Mouse (Mus musculus): Measurements from ENCODE around the gene Gm42791. TPM values are rescaled to one million over a fixed set of nuclear protein-coding genes. Genes with fewer than 3 reads are reported as not detected.
A peak's percentile ranks its signal among the peaks of the same experiment; 100 is the strongest.

The Gm42791 gene
- polyA plus RNA-seq, 1 experiment from 2014 or later, result 2.2 TPM

GRCm38 (mm10) chr5:148934457-148934856, 60.5 kb downstream of the Gm42791 start:
- Histone ChIP-seq H3K9ac (ENCODE audit: low read length) (no peak overlapping the region), H3K9me3 (replicated peaks; ENCODE audit: control insufficient read depth, low read length) (peaks cover 7% of the 10 kb centered on the region; the same call in 1 of the 2 replicates), H3K4me2 (ENCODE audit: low read depth, low read length) (no peak overlapping the region), H3K27me3 (ENCODE audit: control insufficient read depth, insufficient read depth, low read length) (no peaks in the 10 kb centered on the region), H3K4me3 (replicated peaks; ENCODE audit: low read length) (no peak overlapping the region), H3K36me3 (ENCODE audit: control insufficient read depth, insufficient read depth, low read length) (no peaks in the 10 kb centered on the region), H3K27ac (ENCODE audit: low read length) (no peak overlapping the region), H3K4me1 (ENCODE audit: control insufficient read depth, insufficient read depth, low read length) (peaks cover 3% of the 10 kb centered on the region; the same call in 1 of the 2 replicates)
- WGBS, result 34% methylated on average over 6 of the region's 6 CpGs
- no peak for ATAC-seq (ENCODE audit: insufficient read depth, low FRiP score)

- Histone ChIP-seq H3K9ac (ENCODE audit: low read length) (no peak overlapping the region), H3K9me3 (replicated peaks; ENCODE audit: control insufficient read depth, low read length) (peaks cover 7% of the 10 kb centered on the region; the same call in 1 of the 2 replicates), H3K4me2 (ENCODE audit: low read depth, low read length) (no peak overlapping the region), H3K36me3 (ENCODE audit: control insufficient read depth, insufficient read depth, low read length) (no peaks in the 10 kb centered on the region), H3K27me3 (ENCODE audit: control insufficient read depth, insufficient read depth, low read length) (no peaks in the 10 kb centered on the region), H3K4me3 (replicated peaks; ENCODE audit: low read length) (no peak overlapping the region), H3K4me1 (ENCODE audit: control insufficient read depth, insufficient read depth, low read length) (peaks cover 8% of the 10 kb centered on the region; the same call in 1 of the 2 replicates), H3K27ac (ENCODE audit: low read length) (no peak overlapping the region)
- ATAC-seq (ENCODE audit: insufficient read depth, low FRiP score), result no peak
- WGBS, result 45% methylated on average over 8 of the region's 8 CpGs
Observed at GRCm38 (mm10) chr5:148933767-148934166, 61.2 kb downstream of the Gm42791 start.

GRCm38 (mm10) chr5:148931301-148931700, 63.6 kb downstream of the Gm42791 start:
- Histone ChIP-seq H3K27me3 (ENCODE audit: control insufficient read depth, insufficient read depth, low read length) (no peaks in the 10 kb centered on the region), H3K4me3 (replicated peaks; ENCODE audit: low read length) (no peak overlapping the region), H3K9me3 (replicated peaks; ENCODE audit: control insufficient read depth, low read length) (peaks cover 6% of the 10 kb centered on the region; the same call in 1 of the 2 replicates), H3K9ac (ENCODE audit: low read length) (0 out of 2 replicates have a peak overlapping the region, but pooled peaks have one; percentile 10), H3K27ac (ENCODE audit: low read length) (peak overlapping the region; percentile 76), H3K4me1 (ENCODE audit: control insufficient read depth, insufficient read depth, low read length) (peaks cover 8% of the 10 kb centered on the region; the same call in 1 of the 2 replicates), H3K36me3 (ENCODE audit: control insufficient read depth, insufficient read depth, low read length) (no peaks in the 10 kb centered on the region), H3K4me2 (ENCODE audit: low read depth, low read length) (no peak overlapping the region)
- 77% methylated on average over 1 of the region's 1 CpGs for WGBS
- no peak for ATAC-seq (ENCODE audit: insufficient read depth, low FRiP score)

- Histone ChIP-seq H3K27me3 (ENCODE audit: control insufficient read depth, insufficient read depth, low read length) (no peaks in the 10 kb centered on the region), H3K36me3 (ENCODE audit: control insufficient read depth, insufficient read depth, low read length) (no peaks in the 10 kb centered on the region), H3K9ac (ENCODE audit: low read length) (peak within 1 kb of the TSS; percentile 91), H3K4me3 (replicated peaks; ENCODE audit: low read length) (peak within 1 kb of the TSS; percentile 85), H3K4me1 (ENCODE audit: control insufficient read depth, insufficient read depth, low read length) (peaks cover 14% of the 10 kb centered on the region; the same call in 1 of the 2 replicates), H3K4me2 (ENCODE audit: low read depth, low read length) (peak within 1 kb of the TSS; percentile 79), H3K27ac (ENCODE audit: low read length) (peak within 1 kb of the TSS; percentile 91), H3K9me3 (replicated peaks; ENCODE audit: control insufficient read depth, low read length) (no peaks in the 10 kb centered on the region)
- 3% methylated on average over 16 of the region's 16 CpGs for WGBS
- no peak for ATAC-seq (ENCODE audit: insufficient read depth, low FRiP score)
Observed at GRCm38 (mm10) chr5:148929116-148929449, 65.9 kb downstream of the Gm42791 start, which contains the start of gene Katnal1. Gene Katnal1 (minus strand): TSS chr5:148929320.

- ATAC-seq (ENCODE audit: insufficient read depth, low FRiP score), result peak; percentile 97
- Histone ChIP-seq H3K36me3 (ENCODE audit: control insufficient read depth, insufficient read depth, low read length) (no peaks in the 10 kb centered on the region), H3K4me3 (replicated peaks; ENCODE audit: low read length) (peak overlapping the region; percentile 85), H3K9ac (ENCODE audit: low read length) (peak overlapping the region; percentile 91), H3K4me2 (ENCODE audit: low read depth, low read length) (peak overlapping the region; percentile 79), H3K27me3 (ENCODE audit: control insufficient read depth, insufficient read depth, low read length) (no peaks in the 10 kb centered on the region), H3K27ac (ENCODE audit: low read length) (peak overlapping the region; percentile 91), H3K4me1 (ENCODE audit: control insufficient read depth, insufficient read depth, low read length) (peaks cover 14% of the 10 kb centered on the region; the same call in 1 of the 2 replicates), H3K9me3 (replicated peaks; ENCODE audit: control insufficient read depth, low read length) (no peaks in the 10 kb centered on the region)
- WGBS, result under 1% methylated on average over 69 of the region's 69 CpGs
Observed at GRCm38 (mm10) chr5:148928382-148929115, 66.4 kb downstream of the Gm42791 start.

GRCm38 (mm10) chr5:148927717-148928223, 67.2 kb downstream of the Gm42791 start:
- H3K27ac ChIP-seq (ENCODE audit: low read length), result no peak overlapping the region
- peaks cover 14% of the 10 kb centered on the region; the same call in 1 of the 2 replicates for H3K4me1 ChIP-seq (ENCODE audit: control insufficient read depth, insufficient read depth, low read length)
- H3K9me3 ChIP-seq (replicated peaks; ENCODE audit: control insufficient read depth, low read length), result no peaks in the 10 kb centered on the region
- H3K4me2 ChIP-seq (ENCODE audit: low read depth, low read length), result peak overlapping the region; percentile 60
- WGBS, result 41% methylated on average over 5 of the region's 5 CpGs
- no peaks in the 10 kb centered on the region for H3K27me3 ChIP-seq (ENCODE audit: control insufficient read depth, insufficient read depth, low read length)
- H3K36me3 ChIP-seq (ENCODE audit: control insufficient read depth, insufficient read depth, low read length), result no peaks in the 10 kb centered on the region
- no peak overlapping the region; the same call in 1 of the 2 replicates for H3K9ac ChIP-seq (ENCODE audit: low read length)
- no peak for ATAC-seq (ENCODE audit: insufficient read depth, low FRiP score)
- peak overlapping the region; percentile 85 for H3K4me3 ChIP-seq (replicated peaks; ENCODE audit: low read length)

DNA sequence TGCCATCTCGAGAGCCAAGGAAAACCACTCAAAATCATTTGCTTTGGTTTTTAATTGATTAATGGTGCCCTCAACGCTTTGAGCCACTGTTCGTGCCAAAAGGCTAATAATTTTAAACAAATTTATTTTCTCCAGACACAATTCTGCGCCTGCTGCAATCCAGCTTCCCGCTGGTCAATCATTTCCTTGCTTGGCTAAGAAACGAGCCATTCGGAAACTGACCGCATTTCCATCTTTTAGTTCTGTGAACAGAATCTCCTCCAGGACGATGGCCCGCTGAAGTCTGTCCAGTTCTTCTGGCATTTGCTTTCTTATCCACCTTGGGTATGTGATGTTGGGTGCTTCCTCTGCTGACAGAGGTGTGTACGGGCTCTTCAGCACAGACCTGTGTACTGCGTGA, 70.4 kb downstream of the Gm42791 start:
- no peaks in the 10 kb centered on the region for H3K27me3 ChIP-seq (ENCODE audit: control insufficient read depth, insufficient read depth, low read length)
- H3K9ac ChIP-seq (ENCODE audit: low read length), result no peak overlapping the region; the same call in 1 of the 2 replicates
- no peak overlapping the region for H3K4me2 ChIP-seq (ENCODE audit: low read depth, low read length)
- H3K27ac ChIP-seq (ENCODE audit: low read length), result no peak overlapping the region
- no peak overlapping the region for H3K4me3 ChIP-seq (replicated peaks; ENCODE audit: low read length)
- no peak for ATAC-seq (ENCODE audit: insufficient read depth, low FRiP score)
- no peaks in the 10 kb centered on the region for H3K9me3 ChIP-seq (replicated peaks; ENCODE audit: control insufficient read depth, low read length)
- no peaks in the 10 kb centered on the region for H3K36me3 ChIP-seq (ENCODE audit: control insufficient read depth, insufficient read depth, low read length)
- 65% methylated on average over 12 of the region's 12 CpGs for WGBS
- peaks cover 11% of the 10 kb centered on the region; the same call in 1 of the 2 replicates for H3K4me1 ChIP-seq (ENCODE audit: control insufficient read depth, insufficient read depth, low read length)

DNA sequence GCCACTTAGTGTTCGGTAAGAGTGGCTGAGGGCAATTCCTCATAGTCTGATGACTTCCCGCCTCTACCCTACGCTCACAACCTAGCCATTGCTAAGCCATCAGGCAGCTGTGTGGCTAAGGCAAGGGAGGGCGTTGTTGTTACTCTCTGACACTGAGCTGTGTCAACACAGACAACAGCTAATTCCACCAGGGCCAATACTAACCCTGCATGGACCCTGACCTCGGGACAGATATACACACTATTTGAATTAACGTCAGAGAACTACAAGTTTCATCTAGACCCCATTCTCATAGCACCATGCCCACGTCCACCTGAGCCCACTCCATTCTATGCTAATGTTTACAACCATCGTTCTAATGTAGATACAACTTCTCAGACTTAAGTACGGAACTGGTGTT, 70.9 kb downstream of the Gm42791 start:
- no peak overlapping the region for H3K4me2 ChIP-seq (ENCODE audit: low read depth, low read length)
- peaks cover 7% of the 10 kb centered on the region; the same call in 1 of the 2 replicates for H3K4me1 ChIP-seq (ENCODE audit: control insufficient read depth, insufficient read depth, low read length)
- WGBS, result 62% methylated on average over 9 of the region's 9 CpGs
- no peak for ATAC-seq (ENCODE audit: insufficient read depth, low FRiP score)
- H3K9me3 ChIP-seq (replicated peaks; ENCODE audit: control insufficient read depth, low read length), result no peaks in the 10 kb centered on the region
- H3K36me3 ChIP-seq (ENCODE audit: control insufficient read depth, insufficient read depth, low read length), result no peaks in the 10 kb centered on the region
- no peak overlapping the region for H3K27ac ChIP-seq (ENCODE audit: low read length)
- H3K9ac ChIP-seq (ENCODE audit: low read length), result no peak overlapping the region
- no peaks in the 10 kb centered on the region for H3K27me3 ChIP-seq (ENCODE audit: control insufficient read depth, insufficient read depth, low read length)
- H3K4me3 ChIP-seq (replicated peaks; ENCODE audit: low read length), result no peak overlapping the region

DNA sequence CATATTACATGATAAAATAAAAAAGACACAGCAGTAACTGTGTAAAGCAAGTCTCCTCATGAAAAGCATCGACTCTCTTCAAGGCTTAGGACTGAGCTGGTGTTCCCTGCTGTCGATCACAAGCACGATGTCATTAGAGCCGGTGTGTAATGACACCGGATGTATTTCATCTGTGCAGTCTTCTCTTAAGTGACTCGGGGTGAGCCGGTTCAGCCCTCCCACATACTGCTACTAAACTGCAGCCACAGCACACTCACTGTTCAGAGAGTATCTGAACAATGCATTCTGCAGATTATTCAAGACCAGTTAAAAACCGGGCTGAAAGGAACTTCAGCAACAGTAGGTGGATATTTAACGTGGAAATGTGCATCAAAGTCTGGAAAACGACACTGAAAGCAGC, 71.5 kb downstream of the Gm42791 start:
- 61% methylated on average over 10 of the region's 10 CpGs for WGBS
- ATAC-seq (ENCODE audit: insufficient read depth, low FRiP score), result no peak

More for the DNA sequence above, 71.5 kb downstream of the Gm42791 start:
- Histone ChIP-seq H3K4me2 (ENCODE audit: low read depth, low read length) (no peak overlapping the region), H3K36me3 (ENCODE audit: control insufficient read depth, insufficient read depth, low read length) (peaks cover 2% of the 10 kb centered on the region; the same call in 1 of the 2 replicates), H3K9me3 (replicated peaks; ENCODE audit: control insufficient read depth, low read length) (no peaks in the 10 kb centered on the region), H3K27me3 (ENCODE audit: control insufficient read depth, insufficient read depth, low read length) (no peaks in the 10 kb centered on the region), H3K9ac (ENCODE audit: low read length) (no peak overlapping the region), H3K27ac (ENCODE audit: low read length) (no peak overlapping the region), H3K4me3 (replicated peaks; ENCODE audit: low read length) (no peak overlapping the region), H3K4me1 (ENCODE audit: control insufficient read depth, insufficient read depth, low read length) (peaks cover 6% of the 10 kb centered on the region; the same call in 1 of the 2 replicates)

All from stomach, embryonic 16.5 days (tissue).